Mouse (Mus musculus) liver, adult (tissue): ENCODE measurements around the gene Gm37240.

Source experiments
- GATA4 ChIP-seq: IDR thresholded peaks from 2 replicates; pipeline ENCODE4 v1.6.1; 2014; ENCODE audit warnings: mild to moderate bottlenecking, low read length; ENCODE audit not compliant: insufficient replicate concordance

Gene Gm37240

GRCm38 (mm10) chr3:84866866-84867265 is 1020.5 kb downstream of the Gm37240 start:
- TF ChIP-seq GATA4: no peak

- TF ChIP-seq GATA4: no peak
Observed at GRCm38 (mm10) chr3:84865684-84866083, 1021.6 kb downstream of the Gm37240 start.

GRCm38 (mm10) chr3:84860669-84861068 is 1026.6 kb downstream of the Gm37240 start:
- TF ChIP-seq GATA4: no peak

- TF ChIP-seq GATA4: no peak
Observed at GRCm38 (mm10) chr3:84854440-84854839, 1032.9 kb downstream of the Gm37240 start.

- peak; percentile 39; the same call in 1 of the 2 replicates for TF ChIP-seq GATA4
Observed at GRCm38 (mm10) chr3:84852877-84853276, 1034.4 kb downstream of the Gm37240 start.

GRCm38 (mm10) chr3:84851801-84852200 is 1035.5 kb downstream of the Gm37240 start:
- no peak for TF ChIP-seq GATA4

- no peak for TF ChIP-seq GATA4
Observed at GRCm38 (mm10) chr3:84850418-84850817, 1036.9 kb downstream of the Gm37240 start.

- TF ChIP-seq GATA4: no peak
Observed at GRCm38 (mm10) chr3:84848798-84849197, 1038.5 kb downstream of the Gm37240 start.

GRCm38 (mm10) chr3:84843594-84843993 is 1043.7 kb downstream of the Gm37240 start:
- TF ChIP-seq GATA4: no peak

GRCm38 (mm10) chr3:84842793-84843192 is 1044.5 kb downstream of the Gm37240 start:
- no peak for TF ChIP-seq GATA4

GRCm38 (mm10) chr3:84841271-84841670 is 1046.0 kb downstream of the Gm37240 start:
- TF ChIP-seq GATA4: no peak

GRCm38 (mm10) chr3:84839499-84839898 is 1047.8 kb downstream of the Gm37240 start:
- TF ChIP-seq GATA4: no peak

- TF ChIP-seq GATA4: no peak
Observed at GRCm38 (mm10) chr3:84837984-84838383, 1049.3 kb downstream of the Gm37240 start.

- no peak for TF ChIP-seq GATA4
Observed at GRCm38 (mm10) chr3:84836029-84836428, 1051.3 kb downstream of the Gm37240 start.

GRCm38 (mm10) chr3:84829366-84829765 is 1058.0 kb downstream of the Gm37240 start:
- no peak for TF ChIP-seq GATA4

GRCm38 (mm10) chr3:84827617-84828016 is 1059.7 kb downstream of the Gm37240 start:
- no peak for TF ChIP-seq GATA4

GRCm38 (mm10) chr3:84826938-84827337 is 1060.4 kb downstream of the Gm37240 start:
- no peak for TF ChIP-seq GATA4

- TF ChIP-seq GATA4: no peak
Observed at GRCm38 (mm10) chr3:84826405-84826804, 1060.9 kb downstream of the Gm37240 start.
